Mouse (Mus musculus) neural tube, embryonic 10.5 days (tissue): ENCODE measurements at regions not wholly inside any gene's neighbourhood (a gene's known extent, or its start where the extent isn't known, plus 50 kb on each side); places are given as distances from the start of the nearest gene placed in this dataset.

Experiments used
- DNase-seq: peaks from one replicate; pipeline ENCODE4 v3.0.0-alpha.2; 2017; ENCODE audit warnings: low spot score; ENCODE audit errors: extremely low spot score

DNA sequence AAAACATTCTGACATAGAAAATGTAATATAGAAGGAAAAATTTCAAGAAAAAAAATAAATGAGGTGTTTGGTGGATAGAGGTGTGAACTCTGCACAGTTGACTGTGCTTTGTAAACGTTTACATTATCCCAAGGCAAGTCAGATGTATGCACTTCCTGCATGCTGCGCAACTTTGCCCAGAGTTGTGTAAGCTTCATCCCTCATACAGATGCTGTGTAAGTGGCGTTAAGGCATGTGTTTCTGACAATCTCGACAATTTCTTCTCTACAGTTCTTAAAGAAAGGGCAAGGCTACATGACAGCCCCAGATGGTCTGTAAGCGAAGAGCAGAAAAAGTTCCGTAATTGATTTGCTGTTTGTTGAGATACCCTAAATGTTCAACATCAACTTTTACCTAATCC lies 476.6 kb upstream of the Pitx2 start:
- DNase-seq = no peak

DNA sequence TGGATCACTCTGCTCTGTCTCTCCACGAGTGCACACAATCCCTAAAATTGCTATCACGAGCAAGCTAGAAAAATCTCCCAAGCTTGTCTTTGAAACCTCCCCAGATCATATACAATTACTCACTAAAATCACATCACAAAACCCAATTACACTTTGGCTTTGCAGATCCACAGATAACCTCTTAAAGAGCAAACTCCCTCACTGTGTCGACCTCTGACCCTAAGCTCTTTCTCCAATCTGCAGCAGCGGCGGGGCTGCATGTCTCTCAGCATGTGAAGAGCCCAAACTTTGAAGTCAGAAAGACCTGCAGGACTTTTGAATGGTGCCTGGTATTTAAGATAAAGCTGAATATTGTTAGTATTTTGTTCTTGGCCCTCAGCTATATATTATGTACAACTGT lies 479.4 kb upstream of the Pitx2 start:
- DNase-seq = no peak

DNA sequence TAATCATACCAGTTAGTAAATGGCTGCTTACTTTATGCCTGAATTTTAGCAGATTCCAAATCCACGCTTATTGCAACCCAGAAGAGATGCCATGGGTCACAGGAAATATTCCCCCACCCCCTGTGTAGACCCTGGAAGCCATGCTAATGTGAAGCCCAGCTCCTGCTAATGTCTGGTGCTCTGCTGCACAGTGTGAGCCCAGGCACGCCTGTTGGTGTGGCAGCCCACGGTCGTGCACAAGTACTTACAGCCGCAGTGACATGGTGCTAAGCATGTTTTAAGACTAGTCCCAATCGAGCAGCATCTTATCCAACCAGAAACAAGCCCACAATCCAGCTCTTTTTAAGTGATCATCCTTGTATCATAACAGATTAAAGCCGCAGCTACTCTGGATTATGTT lies 480.5 kb upstream of the Pitx2 start:
- DNase-seq = no peak

DNA sequence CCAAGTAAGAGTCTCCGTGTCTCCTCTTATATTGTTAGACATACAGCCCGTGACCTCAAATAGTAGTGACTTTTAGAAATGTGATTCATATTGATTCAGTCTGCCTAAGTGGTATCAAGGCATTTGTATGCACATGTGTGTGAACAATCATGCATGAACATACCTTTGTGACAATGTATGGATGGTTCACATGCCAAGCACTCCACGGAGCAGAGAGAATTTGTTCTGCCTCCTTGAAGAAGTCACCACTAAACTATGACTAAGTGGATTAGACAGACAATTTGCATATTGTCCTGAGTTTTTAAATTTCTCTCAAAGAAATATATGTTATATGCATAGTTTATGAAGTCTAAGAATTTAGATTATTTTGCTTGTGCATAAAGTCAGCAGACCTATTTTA lies 492.4 kb upstream of the Pitx2 start:
- no peak for DNase-seq

DNA sequence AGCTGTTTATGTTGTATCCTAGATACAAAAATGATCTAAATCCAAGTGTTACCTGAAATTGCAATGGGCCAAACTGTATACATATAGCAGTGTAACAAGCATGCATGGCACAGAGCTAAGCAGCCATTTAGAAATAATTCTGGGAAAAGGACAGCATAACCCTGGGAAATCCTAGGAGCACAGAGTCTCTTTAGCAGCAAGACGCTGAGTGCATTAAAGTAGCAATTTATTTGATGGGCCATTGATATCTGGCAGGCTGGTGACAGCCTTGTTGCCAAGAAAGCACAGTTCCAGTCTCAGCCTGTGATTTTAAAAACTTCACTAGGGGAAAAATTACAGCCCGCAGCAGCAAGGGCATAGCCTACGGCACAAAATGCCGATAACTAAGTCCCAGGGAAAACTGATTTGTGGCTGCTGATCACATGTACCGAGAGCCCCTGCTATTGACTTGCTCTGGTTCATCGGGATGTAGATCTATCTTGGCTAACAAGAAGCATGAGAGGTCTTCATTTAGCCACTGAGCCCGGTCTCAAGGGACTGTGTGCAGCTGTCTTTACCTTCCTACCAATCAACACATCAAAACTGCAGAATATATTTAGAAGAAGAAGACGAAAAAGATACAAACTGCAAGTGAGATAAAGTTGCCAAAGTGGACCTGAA lies 531.1 kb upstream of the Pitx2 start:
- DNase-seq = no peak

DNA sequence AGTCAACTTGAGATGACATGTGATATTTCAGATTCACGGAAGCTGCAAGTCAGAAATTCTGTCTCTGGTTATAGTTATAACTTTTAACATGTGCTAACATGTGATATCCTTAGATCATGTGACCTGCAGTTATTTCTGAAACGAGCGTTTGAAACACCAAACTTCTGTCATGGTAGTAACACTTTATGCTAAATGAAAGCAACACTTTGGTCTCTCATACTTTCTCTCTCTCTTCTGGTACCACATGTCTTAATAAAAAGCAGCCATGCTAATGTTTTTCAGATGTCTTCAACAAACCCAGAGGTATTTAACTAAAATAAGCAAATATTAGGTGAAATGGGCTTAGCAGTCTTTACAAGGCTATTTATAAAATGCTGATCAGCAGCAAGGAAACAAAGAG lies 534.5 kb upstream of the Pitx2 start:
- no peak for DNase-seq

DNA sequence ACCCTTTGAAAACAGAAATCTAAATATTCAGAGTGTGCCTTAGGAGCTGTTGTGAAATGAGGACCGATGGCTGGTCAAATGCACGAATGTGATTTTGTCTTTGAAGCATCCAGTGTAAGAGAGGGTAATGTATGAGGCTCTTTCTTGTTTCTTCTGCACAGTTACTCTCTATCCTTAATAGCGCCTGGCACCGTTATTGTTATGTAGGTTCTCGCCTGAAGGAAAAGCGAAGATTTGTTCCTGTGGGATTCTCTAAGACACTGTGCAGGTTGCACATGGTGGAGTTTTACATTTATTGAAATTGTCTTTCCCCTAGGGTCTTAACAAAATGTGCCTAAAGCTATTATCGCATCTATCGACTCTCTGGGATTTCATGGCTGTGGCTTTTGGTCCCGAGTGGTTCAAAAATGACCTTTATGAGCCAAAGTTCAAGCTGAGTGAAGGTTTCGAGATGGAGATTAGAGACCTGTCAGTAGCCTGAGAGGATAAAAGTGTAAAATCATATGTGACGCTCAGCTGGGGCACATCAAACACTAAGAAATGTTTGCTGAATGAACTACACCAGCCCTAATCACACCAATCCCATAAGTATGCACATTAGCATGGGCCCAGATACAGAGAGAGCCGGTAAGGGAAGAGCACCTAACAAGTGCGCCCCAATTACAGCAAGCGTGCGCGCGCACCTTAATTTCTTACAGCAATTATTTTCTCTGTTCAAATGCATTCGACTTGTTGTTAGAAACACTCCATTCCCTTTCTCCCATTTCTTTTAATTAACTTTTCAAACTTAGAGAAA lies 562.5 kb upstream of the Pitx2 start:
- no peak for DNase-seq

DNA sequence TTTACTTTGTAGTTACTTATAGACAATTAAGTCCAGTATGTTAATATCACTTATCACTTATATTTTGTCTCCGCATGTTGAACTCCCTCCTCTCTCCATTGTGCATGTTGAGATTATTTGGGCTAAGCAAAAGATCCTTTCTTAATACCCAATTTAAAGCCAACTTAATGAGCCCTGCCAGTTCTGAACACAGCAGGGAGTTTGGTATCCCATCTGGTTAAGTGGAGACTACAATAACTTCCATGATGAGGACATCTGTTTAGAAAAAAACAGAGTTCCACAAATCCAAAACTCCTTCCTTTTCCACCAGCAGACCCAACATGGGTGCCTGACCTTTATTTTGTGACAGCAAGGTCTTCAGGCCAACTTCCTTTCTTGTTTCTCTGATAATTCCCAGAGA lies 572.0 kb upstream of the Pitx2 start:
- no peak for DNase-seq

DNA sequence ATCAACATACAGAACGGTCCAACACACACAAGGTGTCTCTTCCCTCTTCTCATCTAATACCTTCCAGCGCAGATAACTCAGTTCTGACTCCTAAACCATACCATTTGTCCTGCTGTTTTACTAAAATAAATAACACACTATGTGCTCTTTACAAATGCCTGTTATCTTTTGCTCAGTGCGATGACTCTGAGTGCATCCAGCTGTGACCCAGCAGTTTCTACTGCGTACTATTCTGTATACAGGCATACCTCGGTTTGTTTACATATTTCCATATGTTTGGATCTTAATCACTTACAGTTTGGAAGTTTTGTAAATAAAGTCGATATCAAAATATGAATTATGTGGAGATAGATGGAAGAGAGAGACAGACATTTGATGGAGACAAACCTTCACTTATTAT lies 583.0 kb upstream of the Pitx2 start:
- no peak for DNase-seq

DNA sequence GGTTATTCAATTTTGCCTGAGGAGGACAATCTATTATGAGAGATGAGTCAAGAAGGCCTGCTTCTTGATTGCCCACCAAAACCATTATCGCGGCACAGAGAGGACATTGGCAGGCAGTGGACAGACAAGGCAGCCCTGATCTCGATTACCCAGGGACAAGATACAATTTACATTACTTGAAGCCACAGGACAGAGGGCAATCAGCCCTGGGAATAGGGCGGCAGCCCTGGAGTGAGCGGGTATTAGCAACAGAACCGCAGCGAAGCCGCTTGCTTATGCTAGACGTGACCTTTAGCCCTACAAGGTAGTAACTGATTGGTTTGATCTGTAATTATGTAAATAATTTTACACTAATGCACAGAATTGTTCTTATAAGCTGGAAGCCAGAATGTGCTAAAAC lies 586.0 kb upstream of the Pitx2 start:
- DNase-seq = no peak

DNA sequence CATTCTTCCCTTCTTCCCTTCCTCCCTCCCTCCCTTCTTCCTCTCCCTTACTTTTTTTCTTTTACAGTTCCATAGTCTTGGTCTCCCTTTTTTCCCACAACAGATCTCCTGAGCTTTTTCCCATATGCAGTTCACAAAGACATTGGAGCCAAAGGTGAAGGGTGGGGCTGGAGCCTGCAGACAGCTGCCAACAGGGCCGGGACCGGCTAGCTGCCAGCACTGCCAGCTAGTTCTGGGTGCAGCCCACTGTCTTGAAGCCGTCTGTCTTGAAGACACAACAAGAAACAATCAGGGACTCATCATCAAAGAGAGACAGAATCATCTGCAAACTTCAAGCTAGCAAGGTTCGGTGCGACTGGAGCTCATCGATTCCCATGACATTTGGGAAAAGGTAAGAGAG lies 588.9 kb upstream of the Pitx2 start:
- no peak for DNase-seq

DNA sequence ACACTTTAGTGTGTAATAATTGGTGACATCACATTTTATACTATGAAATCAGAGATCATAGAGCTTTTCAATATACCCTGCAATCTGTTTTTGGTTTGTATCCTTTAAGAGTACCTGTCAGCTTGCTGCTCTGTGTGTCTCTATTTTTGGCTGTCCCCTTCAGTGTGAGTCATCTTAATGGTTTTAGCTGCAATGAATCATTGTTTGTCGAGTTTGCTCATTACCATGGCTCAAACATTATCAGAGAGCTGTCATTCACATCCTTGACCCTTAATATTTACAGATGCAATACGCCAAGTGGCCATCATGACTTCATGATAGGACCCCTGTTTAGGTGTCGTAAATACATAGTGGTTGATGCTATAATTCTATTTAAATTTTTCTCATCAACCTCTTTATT lies 591.0 kb upstream of the Pitx2 start:
- DNase-seq = no peak

DNA sequence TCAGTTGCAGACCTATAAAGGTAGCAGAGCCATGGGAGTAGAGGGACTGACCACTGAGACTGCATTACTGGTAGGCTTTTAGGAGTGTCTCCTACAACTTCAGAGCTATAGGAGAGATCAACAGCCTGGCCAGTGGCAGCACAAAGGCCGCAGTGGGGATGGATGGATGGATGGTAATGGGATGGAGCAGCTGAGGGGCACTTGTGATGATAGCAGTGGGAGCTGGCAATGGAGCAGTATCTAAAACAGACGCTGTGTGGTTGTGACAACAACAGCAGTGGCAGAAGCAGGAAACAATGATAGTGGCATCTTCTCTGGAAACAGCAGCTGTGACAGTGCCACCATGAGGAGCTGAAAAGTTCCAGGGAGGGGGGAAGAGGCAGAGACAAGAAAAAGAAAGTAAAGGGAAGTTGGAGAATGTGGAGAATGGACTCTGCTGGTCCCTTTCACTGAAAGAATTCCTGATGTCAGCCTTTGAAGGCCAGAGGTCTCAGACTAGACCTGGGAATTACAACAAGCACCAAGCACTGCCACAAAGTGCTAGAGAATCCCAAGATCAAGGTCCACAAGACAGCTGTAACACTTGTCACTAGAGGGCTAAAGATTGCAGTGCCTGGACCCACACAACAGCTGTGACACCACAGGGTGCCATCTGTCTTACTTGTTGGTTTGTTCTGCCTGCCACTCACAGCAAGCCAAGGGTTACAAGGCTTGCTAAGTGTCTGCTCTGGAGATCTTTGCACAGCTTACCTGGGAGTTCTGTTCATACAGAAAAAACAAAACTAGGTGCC lies 624.1 kb upstream of the Pitx2 start:
- peak; percentile 12 for DNase-seq

DNA sequence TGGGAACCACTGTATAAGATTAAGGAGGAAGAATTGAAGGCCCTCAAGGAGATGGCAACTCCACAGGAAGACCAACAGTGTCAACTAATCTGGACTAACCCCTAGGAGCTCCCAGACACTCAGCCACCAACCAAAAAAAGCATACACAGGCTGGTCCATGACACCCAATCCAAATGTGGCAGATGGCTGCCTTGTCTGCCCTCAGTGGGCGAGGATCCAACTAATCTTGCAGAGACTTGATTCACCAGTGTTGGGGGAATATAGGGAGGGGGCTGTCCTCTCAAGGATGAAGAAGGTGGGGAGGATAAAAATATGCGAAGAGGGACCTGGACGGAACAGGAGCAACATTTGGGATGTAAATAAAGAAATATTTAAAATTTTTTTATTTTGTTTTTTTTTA lies 629.1 kb upstream of the Pitx2 start:
- no peak for DNase-seq

DNA sequence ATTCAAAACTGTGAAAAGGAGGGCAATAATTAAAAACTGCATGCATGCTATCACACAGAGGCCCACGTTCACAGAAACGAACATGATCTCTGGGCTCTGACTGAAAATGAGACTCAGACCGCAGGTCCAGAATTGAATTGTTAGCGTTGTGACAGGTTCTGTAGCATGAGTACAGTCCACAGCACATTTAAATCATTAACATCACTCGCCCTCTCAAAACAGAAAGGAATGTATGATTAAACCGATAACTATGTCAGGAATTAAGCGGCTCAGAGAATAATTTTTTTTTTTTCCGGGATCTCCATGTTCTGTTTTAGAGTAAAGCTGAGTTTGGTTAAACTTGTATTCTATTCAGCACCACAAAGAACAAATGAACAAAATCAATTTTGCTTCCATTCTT lies 634.3 kb upstream of the Pitx2 start:
- DNase-seq = no peak

DNA sequence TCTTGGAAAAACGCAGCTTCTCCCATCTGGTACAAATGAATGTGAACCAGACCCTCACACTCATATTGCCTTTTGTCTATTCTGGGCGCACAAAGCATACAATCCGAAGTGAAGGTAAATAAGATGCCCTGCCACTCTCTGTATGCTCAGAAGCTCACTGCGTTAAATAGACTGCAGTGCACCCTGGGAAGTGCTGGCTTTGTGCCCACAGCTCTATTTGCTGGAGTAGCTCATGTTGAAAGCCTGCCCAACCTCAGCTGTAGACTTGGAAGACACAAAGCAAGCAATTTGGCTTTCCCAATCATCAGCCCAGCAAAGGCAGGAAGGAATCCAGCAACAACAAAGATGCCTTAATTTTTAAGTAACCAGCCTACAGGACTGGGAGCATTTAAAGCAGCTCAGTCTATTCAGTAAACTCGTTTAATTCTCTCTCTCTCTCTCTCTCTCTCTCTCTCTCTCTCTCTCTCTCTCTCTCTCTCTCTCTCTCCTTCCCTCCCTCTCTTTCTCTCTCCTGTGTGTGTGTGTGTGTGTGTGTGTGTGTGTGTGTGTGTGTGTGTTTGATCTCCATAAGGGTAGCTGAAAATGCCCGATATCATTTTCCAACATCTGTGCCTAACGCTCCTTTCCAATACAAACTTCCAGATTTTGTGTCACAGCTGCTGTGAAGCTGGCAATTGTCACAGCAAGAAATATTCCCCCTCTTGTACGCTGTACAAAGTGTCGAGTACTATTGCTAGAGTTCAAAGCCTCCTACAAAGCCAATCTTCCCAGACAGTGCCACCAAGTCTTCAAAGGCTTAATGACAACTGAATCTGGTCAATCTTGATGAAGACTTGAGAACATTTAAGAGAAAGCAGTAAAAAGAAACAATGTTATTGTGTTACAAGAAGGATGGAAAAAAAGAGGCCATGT lies 650.5 kb upstream of the Fam241a start:
- DNase-seq = no peak

DNA sequence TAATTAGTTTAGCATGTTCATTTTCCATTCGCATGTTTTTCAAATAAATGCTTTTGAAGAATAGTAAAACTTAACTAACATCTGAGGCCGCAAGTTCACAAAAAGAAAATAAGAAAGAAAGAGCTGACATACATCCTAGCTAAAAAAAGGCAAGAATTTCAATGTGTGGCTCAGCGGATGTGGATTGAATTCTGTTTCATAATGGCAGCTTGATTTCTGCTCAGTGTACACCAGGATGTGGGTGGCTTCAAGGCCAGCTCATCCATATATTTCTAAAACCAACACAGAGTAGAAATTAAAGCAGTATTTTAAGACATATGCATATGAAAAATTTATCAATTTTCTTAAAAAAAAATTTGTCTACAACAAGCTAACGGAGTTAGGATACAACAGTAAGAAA lies 629.3 kb upstream of the Fam241a start:
- no peak for DNase-seq

DNA sequence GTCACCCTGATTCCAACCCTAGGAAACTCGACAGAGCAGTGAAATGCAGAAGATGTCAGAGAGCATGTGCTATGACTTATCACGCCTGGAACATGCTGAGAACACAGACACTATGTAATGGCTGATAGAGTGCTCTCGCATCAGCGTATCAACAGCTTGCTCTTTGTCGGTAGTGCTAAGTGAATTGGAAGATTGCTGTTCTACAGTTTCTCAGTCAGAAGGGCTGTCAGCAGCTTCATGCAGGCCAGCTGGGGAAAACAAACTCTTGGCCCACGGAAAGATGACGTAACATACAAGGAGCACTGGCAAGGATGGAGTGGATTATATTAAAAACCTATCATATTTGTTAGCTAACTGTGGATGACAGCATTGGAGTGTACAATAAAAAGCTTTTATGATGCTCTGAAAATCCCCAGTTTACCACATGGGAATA lies 624.6 kb upstream of the Fam241a start:
- no peak for DNase-seq

DNA sequence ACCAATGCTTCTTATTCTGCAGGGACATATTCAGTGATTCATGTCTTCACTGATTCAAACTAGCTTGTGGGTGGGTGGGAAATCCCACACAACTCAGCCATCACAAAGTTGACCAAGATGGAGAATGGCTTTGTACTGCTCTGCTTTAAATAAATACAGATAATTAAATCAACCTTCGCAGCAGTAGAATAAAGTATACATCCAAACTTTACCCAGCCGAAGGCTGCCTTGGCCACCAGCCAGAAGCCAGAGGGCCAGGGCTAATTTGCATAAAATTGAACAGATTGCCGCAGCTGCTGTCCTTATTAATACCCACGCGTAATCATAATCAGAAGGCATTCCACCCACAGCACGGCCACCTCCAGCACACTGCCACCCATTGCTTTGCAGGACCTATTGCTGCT lies 623.8 kb upstream of the Fam241a start:
- no peak for DNase-seq

DNA sequence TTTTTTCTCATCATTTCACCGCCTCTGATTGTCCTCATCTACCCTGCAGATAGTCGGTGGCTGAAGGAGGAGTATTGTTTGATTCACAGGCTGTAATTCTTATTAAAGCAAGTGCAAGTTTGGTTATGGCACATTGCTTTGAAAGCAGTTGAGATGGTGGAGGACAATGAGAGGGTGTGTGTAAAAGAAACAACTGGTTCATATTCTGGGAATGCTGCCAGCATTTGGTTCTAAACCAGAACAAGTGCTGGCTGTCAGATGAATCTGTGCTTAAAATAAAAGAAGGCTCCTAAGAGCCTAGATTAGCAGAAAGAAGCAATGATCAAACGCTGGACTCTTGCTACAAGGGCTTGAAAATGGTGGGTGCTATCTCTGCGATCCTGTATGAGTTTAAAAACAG lies 622.7 kb upstream of the Fam241a start:
- DNase-seq = no peak

DNA sequence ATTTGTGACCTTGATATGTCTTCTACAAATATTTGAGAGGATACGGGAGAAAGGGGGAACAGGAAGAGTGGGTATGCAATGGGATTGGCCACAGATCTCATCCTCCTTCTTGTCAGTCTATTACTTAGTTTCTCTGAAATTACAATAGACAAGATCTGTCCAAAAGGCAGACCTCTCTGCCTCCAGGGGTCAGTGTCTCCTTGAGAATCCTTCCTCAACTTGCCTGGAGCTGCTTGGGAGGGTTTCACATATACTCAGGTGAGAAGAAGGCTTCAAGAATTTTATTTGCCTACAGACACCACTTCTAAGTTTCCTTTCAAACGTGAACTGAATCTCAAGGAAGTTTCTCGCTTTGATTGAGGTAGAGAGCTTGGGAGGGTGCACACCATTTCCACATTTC lies 575.0 kb upstream of the Fam241a start:
- peak; percentile 13 for DNase-seq
